Mouse (Mus musculus) liver, embryonic 16.5 days (tissue): Measurements from ENCODE around the gene Nabp2. TPM values are rescaled to one million over a fixed set of nuclear protein-coding genes. Genes with fewer than 3 reads are reported as not detected.

Source experiments
- ATAC-seq: fragments of 200-750 bp; cut with Nextera tagmentation; 2 replicates; pipeline ENCODE4 v1.8.0; 2017; ENCODE audit warnings: low read depth, mild to moderate bottlenecking, moderate number of reproducible peaks, moderate library complexity
- H3K27ac ChIP-seq: fragments of 300-500 bp; sonication (generic); 2 replicates; pipeline ENCODE4 v1.5.1; 2014; ENCODE audit warnings: mild to moderate bottlenecking, low read length
- H3K27me3 ChIP-seq: fragments of 300-500 bp; sonication (generic); 2 replicates; pipeline ENCODE4 v1.6.1; 2014; ENCODE audit warnings: low read depth, low read length, mixed read lengths; ENCODE audit not compliant: control insufficient read depth, insufficient read depth
- H3K36me3 ChIP-seq: fragments of 300-500 bp; sonication (generic); 2 replicates; pipeline ENCODE4 v1.6.1; 2014; ENCODE audit warnings: mild to moderate bottlenecking; ENCODE audit not compliant: control insufficient read depth, insufficient read depth
- H3K4me1 ChIP-seq: fragments of 300-500 bp; sonication (generic); 2 replicates; pipeline ENCODE4 v1.6.1; 2014; ENCODE audit warnings: low read depth, low read length, mixed read lengths; ENCODE audit not compliant: control insufficient read depth
- H3K4me2 ChIP-seq: fragments of 300-500 bp; sonication (generic); 2 replicates; pipeline ENCODE4 v1.6.1; 2014; ENCODE audit warnings: low read depth, low read length, mixed read lengths
- H3K4me3 ChIP-seq: fragments of 300-500 bp; sonication (generic); 2 replicates; pipeline ENCODE4 v1.5.1; 2014; ENCODE audit warnings: low read depth, mild to moderate bottlenecking, low read length
- H3K9ac ChIP-seq: fragments of 300-500 bp; sonication (generic); 2 replicates; pipeline ENCODE4 v1.6.1; 2014; ENCODE audit warnings: low read depth, low read length
- H3K9me3 ChIP-seq: fragments of 300-500 bp; sonication (generic); replicated peaks from 2 replicates; pipeline ENCODE4 v1.6.1; 2016; ENCODE audit warnings: low read length; ENCODE audit not compliant: control insufficient read depth
- WGBS: fragments of 180-500 bp; shearing (Covaris S2); extraction: QIAGEN DNeasy Blood & Tissue Kit; methylation state at CpG from one replicate; pipeline ENCODE4 v1.1.7; 2014; ENCODE audit not compliant: insufficient replicate concordance; 5-methylcytosine and 5-hydroxymethylcytosine counted together
- polyA plus RNA-seq: library from polyadenylated mRNA; unstranded; fragments of >200 nt; fragmentation: Nextera tagmentation; extraction: Ambion mirVana; gene quantifications from 2 replicates; pipeline ENCODE4 v1.2.1, GENCODE M21; 2015

The Nabp2 gene
- polyA plus RNA-seq, 1 experiment from 2014 or later, result 31.7 TPM

DNA sequence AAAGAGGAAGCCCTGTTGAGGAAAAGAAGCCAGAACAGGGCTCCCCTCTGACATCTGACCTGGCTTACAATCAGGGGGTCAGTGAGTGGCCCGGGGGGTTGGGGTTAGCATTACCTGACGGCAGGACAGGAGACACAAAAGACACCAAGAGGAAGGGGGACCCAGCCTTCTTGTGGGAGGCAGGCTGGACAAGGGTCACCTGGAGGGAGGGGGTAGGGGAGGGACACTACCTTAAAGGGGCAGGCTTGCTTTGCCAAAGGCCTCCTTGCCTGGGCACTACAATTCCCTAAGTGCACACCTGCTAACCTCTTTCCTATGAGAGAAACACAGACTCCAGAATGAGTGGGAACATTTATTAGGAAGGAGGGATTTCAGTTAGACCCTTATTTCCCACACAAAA lies 10.2 kb downstream of the Nabp2 start, which contains the start of gene Slc39a5:
Gene Slc39a5 (minus strand): TSS at position 174 of the 400 bp plus-strand sequence.
- Histone ChIP-seq H3K36me3 (no peaks in the 10 kb centered on the region; the same call in 1 of the 2 replicates), H3K4me1 (peaks cover 4% of the 10 kb centered on the region), H3K27ac (no peak within 1 kb of the TSS), H3K9ac (peak within 1 kb of the TSS; percentile 29; the same call in 1 of the 2 replicates), H3K9me3 (no peaks in the 10 kb centered on the region), H3K4me3 (peak within 1 kb of the TSS; percentile 52), H3K4me2 (peak within 1 kb of the TSS; percentile 44), H3K27me3 (no peaks in the 10 kb centered on the region)
- WGBS, result 37% methylated on average over 2 of the region's 2 CpGs
- peak; percentile 41 for ATAC-seq

GRCm38 (mm10) chr10:128400338-128400737 lies 11.0 kb downstream of the Nabp2 start:
- Histone ChIP-seq H3K36me3 (no peaks in the 10 kb centered on the region), H3K9me3 (no peaks in the 10 kb centered on the region), H3K4me2 (peak overlapping the region; percentile 44), H3K4me3 (peak overlapping the region; percentile 52), H3K27me3 (no peaks in the 10 kb centered on the region), H3K9ac (peak overlapping the region; percentile 29; the same call in 1 of the 2 replicates), H3K4me1 (peaks cover 11% of the 10 kb centered on the region), H3K27ac (no peak overlapping the region)
- ATAC-seq, result peak; percentile 73
- WGBS, result 44% methylated on average over 5 of the region's 5 CpGs

- H3K4me2 ChIP-seq, result no peak overlapping the region
- no peak overlapping the region for H3K27ac ChIP-seq
- no peaks in the 10 kb centered on the region for H3K27me3 ChIP-seq
- 64% methylated on average over 7 of the region's 7 CpGs for WGBS
- no peak overlapping the region for H3K4me3 ChIP-seq
- H3K9ac ChIP-seq, result no peak overlapping the region
- ATAC-seq, result no peak
- no peaks in the 10 kb centered on the region for H3K9me3 ChIP-seq
- H3K36me3 ChIP-seq, result no peaks in the 10 kb centered on the region
- H3K4me1 ChIP-seq, result peaks cover 13% of the 10 kb centered on the region
These were observed 13.8 kb downstream of the Nabp2 start for GRCm38 (mm10) chr10:128397466-128397865.

GRCm38 (mm10) chr10:128396716-128397264 lies 14.5 kb downstream of the Nabp2 start:
- Histone ChIP-seq H3K4me3 (no peak overlapping the region), H3K27me3 (no peaks in the 10 kb centered on the region), H3K9ac (no peak overlapping the region), H3K36me3 (no peaks in the 10 kb centered on the region), H3K4me1 (peaks cover 13% of the 10 kb centered on the region), H3K27ac (no peak overlapping the region), H3K9me3 (no peaks in the 10 kb centered on the region), H3K4me2 (no peak overlapping the region)
- no peak for ATAC-seq
- 66% methylated on average over 10 of the region's 10 CpGs for WGBS

DNA sequence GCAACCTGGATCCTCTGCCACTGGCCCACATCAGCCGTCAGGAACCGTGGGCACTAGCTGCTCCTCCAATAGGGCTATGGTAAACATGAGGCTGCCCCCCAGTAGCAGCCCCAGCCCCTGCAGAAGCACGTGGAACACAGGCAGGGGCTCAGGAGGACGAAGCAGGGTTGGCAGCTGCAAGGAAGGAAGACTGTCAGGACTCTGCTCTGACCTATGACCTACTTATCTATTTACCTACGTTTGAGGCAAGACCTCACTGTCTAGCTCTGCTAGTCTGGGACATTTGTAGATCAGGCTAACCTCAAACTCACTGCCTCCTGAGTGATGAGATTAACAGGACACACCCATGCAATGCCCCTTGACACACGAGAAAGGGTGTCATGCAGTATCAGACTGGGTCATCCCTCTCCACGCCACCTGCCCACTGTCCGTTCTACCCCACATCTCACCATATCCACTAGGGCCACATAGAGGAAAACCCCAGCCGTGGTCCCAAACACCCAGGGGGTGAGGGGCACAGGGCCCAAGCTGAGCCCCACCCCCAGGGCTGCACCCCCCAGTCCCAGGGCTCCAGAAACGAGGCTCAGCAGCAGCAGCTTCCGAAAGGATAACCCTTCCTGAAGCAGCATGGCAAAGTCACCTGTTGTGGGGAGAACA lies 15.1 kb downstream of the Nabp2 start:
- no peak overlapping the region for H3K4me2 ChIP-seq
- 46% methylated on average over 11 of the region's 11 CpGs for whole genome bisulfite sequencing
- no peaks in the 10 kb centered on the region for H3K36me3 ChIP-seq
- H3K27ac ChIP-seq, result 0 out of 2 replicates have a peak overlapping the region, but pooled peaks have one; percentile 7
- H3K4me1 ChIP-seq, result peaks cover 13% of the 10 kb centered on the region
- ATAC-seq, result peak; percentile 32
- no peak overlapping the region for H3K4me3 ChIP-seq
- no peak overlapping the region for H3K9ac ChIP-seq
- H3K9me3 ChIP-seq, result no peaks in the 10 kb centered on the region
- no peaks in the 10 kb centered on the region for H3K27me3 ChIP-seq

GRCm38 (mm10) chr10:128391850-128392249 lies 19.4 kb downstream of the Nabp2 start:
- H3K9me3 ChIP-seq, result no peaks in the 10 kb centered on the region
- 68% methylated on average over 6 of the region's 6 CpGs for WGBS
- no peak for ATAC-seq
- peaks cover 32% of the 10 kb centered on the region for H3K36me3 ChIP-seq
- H3K4me3 ChIP-seq, result no peak overlapping the region
- peaks cover 13% of the 10 kb centered on the region for H3K4me1 ChIP-seq
- H3K27ac ChIP-seq, result no peak overlapping the region
- H3K27me3 ChIP-seq, result no peaks in the 10 kb centered on the region
- H3K9ac ChIP-seq, result no peak overlapping the region
- no peak overlapping the region for H3K4me2 ChIP-seq

GRCm38 (mm10) chr10:128390366-128390765 lies 20.9 kb downstream of the Nabp2 start:
- WGBS, result 88% methylated on average over 12 of the region's 12 CpGs
- no peak for ATAC-seq

DNA sequence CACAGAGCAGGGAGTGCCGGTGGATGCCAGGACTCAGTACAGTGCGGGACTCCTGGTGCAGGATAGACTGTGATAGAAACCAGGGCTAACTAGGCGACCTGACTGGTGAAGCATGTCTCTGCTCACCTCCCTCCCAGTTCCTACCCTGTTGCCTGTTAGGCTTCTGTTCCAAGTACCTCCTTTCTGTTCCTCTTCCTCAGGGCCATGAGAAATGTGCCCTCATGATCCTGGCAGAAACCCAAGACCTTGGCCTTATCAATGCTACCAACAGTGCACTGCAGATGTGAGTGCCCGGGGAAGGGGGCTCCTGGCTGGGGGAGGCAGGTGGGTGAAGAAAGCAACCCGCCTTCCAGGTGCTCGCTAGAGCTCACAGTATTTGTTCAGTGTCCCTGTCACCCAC lies 21.7 kb downstream of the Nabp2 start:
- H3K36me3 ChIP-seq, result peaks cover 37% of the 10 kb centered on the region
- H3K9ac ChIP-seq, result no peak overlapping the region
- ATAC-seq, result no peak
- no peaks in the 10 kb centered on the region for H3K4me1 ChIP-seq
- no peak overlapping the region for H3K4me2 ChIP-seq
- H3K9me3 ChIP-seq, result no peaks in the 10 kb centered on the region
- H3K4me3 ChIP-seq, result no peak overlapping the region
- 76% methylated on average over 6 of the region's 6 CpGs for WGBS
- H3K27me3 ChIP-seq, result no peaks in the 10 kb centered on the region
- no peak overlapping the region for H3K27ac ChIP-seq

More at GRCm38 (mm10) chr10:128390366-128390765, 20.9 kb downstream of the Nabp2 start:
- H3K9ac ChIP-seq, result no peak overlapping the region
- no peak overlapping the region for H3K4me3 ChIP-seq
- H3K9me3 ChIP-seq, result no peaks in the 10 kb centered on the region
- peaks cover 37% of the 10 kb centered on the region for H3K36me3 ChIP-seq
- no peak overlapping the region for H3K27ac ChIP-seq
- H3K27me3 ChIP-seq, result no peaks in the 10 kb centered on the region
- no peak overlapping the region for H3K4me2 ChIP-seq
- H3K4me1 ChIP-seq, result peaks cover 2% of the 10 kb centered on the region; the same call in 1 of the 2 replicates

DNA sequence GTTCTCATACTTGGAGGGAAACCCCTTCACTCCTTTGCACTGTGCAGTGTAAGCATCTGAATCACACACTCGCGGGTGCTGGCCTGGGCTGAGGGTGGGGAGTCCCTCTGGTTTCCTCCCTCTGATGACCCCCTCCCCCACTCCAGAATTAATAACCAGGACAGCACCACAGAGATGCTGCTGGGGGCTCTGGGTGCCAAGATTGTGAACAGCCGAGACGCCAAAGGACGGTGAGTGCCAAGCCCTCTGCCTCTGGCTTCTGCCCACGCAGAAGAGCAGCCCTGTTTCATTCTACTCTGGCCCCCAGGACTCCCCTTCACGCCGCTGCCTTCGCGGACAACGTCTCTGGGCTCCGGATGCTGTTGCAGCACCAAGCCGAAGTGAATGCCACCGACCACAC lies 22.4 kb downstream of the Nabp2 start:
- Histone ChIP-seq H3K9me3 (no peaks in the 10 kb centered on the region), H3K27ac (no peak overlapping the region), H3K27me3 (no peaks in the 10 kb centered on the region), H3K4me2 (no peak overlapping the region), H3K4me3 (no peak overlapping the region), H3K4me1 (no peaks in the 10 kb centered on the region), H3K36me3 (peaks cover 39% of the 10 kb centered on the region), H3K9ac (no peak overlapping the region)
- 86% methylated on average over 14 of the region's 14 CpGs for WGBS
- no peak for ATAC-seq
